Mouse (Mus musculus): Measurements from ENCODE around the gene Zfhx3.

The Zfhx3 gene

DNA sequence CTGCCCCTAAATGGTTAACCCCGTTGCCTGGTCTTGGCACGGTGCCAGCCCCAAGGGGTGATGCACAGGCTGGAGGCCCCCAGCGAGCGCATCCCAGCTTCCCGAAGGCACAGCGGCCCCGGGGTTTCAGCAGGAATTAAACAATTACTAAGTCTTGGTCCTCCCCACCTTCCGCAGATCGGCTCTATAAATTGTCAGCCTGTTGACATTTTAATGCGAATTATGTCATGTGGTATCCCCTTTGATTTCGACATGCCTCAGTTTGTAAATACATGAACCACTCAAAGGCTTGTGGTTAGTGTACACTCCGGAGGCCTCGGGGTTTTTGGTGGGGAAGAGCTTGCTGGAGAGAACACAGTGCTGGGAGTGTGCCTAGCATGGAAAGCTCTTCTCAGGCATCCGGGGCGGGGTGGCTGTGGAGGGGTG is 880.4 kb downstream of the Zfhx3 start:
- no peak for DNase-seq

DNA sequence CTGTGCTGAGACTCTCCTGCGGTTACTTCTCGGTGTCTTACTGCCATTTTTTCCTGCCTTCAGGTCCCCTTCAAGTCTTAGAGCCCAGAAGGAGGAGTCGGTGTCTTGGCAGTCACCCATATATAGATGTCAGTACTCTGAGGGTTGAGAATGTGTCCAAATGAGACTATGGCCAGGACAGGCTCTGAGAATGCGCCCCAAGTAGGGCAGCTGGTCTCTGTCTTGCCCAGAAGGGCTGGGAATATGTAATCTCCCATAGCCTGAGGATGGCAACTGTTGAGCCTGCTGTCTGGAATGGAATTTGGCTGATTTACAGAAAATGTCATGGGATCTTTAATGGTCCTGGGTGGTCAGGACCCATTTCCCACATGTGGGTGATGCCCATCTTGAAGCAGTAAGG is 881.6 kb downstream of the Zfhx3 start:
- no peak for DNase-seq

DNA sequence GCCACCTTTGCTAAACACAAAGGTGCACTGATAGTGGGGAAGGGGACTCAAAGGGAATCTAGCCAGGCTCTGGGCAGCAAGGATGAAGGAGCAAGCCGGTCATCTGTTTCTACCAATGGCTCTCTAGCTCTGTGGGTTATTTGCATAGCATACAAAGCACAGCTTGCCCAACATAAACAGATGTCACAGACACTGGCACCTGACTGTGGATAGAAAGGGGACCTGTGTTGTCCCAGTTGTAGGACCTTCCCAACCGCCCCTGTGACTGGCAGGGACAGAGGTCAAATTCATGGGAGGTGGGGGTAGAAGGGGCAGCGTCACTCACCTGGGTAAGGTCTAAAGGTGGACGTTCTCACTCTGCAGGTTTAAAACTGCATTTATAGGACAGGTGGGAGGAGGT is 884.0 kb downstream of the Zfhx3 start:
- peak; percentile 9 for DNase-seq

DNA sequence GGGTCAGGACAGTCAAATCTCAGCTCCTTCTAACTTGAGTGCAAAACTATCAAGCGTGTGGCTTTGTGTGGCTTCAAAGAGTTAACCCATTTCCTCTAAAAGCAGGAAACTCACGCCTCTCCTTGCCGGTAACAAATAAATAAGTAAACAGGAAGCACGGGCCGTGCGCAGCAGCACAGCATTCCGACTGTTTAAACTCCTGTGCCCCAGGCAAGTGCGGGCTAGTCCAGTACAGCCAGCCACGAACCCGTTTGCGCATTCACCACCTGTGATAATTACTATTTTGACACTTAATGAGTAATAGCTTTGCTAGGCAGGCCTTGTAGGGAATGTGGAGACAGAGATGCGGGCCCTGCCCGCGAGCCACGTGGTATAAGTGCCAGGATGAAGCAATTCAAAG is 885.0 kb downstream of the Zfhx3 start:
- DNase-seq, result peak; percentile 47

DNA sequence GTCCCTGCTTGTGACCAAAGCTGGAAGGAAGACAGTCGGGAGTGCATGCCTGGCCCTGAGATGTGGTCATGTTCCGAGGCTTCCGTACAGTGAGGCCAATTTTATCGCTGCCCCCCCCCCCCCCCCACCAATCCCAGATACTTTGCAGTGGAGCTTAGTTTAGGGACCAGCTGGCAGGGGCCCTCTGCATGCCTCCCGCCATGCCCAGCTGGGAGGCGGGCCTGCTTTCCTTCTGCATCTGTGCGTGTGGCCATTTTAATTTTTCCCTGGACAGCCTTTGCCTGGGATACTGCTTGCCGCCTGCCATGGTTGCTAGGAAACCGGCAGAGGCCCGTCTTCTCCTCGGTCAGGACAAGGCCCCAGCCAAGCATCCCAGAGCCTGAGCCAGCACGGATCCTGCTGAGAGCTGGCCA is 886.9 kb downstream of the Zfhx3 start:
- DNase-seq, result no peak

DNA sequence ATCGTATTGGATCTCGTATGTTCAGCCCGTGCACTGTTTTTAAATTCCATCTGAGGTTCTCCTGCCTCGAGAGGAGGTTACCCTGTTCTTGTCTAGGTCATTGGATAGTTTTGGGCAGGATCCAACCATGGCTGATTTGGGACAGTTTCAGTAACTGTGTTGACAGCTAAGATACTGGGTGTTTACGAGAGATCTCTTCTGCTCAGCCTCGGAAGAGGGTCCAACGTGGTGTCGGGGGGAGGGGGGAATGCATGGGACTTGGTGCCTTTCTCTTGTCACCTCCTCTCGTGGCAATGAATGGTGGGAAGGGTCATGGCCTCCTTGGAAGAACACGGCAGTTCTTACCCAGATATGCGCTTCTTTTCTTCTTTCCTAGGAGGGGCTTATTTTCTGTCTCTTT is 892.7 kb downstream of the Zfhx3 start:
- no peak for DNase-seq

DNA sequence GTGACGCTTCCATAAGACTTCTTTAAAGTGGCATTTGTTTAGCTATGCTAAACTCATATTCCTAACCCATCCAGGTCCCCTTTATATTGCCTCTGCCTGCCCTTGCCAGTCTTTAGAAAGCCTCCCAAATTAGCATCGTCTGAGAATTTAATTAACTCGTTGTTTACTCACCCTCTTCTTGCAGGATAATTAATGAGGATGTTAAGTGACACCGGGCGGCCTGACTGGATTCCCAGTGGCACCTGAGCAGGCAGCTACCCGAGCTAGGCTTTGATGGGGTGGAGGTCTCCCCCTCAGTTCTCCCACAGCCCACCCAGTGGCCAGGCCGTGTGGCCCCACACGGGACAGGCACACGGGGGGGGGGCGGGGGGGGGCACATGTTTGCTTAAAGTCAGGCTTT is 895.3 kb downstream of the Zfhx3 start:
- DNase-seq, result no peak

DNA sequence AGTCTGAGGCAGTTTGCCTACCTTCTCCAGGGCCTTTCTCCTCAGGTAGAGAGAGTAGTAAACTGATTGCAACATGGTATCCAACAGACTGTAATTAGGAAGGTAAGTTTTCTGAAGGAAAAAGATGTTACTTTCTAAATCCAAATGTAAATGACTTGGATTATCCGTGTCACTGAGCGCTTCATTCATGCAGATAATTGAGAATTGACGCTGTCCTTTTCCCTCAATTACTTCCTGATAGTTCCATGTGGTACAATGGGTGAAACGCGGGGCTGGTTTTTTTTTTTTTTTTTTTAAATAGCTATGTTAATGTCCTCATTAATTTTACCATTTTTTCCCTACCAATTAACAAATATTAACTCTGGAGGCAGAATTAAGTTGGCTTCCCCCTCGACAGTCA is 896.3 kb downstream of the Zfhx3 start:
- no peak for DNase-seq

DNA sequence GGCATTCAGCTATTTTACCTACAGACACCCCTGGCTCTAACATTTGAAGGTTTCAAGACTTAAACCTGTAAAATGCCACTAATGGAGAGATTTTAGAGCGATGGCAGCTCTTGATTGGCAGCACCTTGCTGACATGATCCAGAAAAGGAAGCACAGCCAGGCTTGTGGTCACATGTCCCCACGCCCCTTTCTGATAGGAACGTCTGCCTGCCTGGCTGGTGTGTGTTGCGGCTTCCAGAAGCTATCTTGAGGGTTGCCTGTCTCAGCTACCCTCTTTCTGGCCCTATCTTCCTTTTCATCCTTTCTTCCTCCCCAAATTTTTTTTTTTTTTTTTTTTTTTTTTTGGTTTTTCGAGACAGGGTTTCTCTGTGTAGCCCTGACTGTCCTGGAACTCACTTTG is 899.9 kb downstream of the Zfhx3 start:
- DNase-seq, result no peak

DNA sequence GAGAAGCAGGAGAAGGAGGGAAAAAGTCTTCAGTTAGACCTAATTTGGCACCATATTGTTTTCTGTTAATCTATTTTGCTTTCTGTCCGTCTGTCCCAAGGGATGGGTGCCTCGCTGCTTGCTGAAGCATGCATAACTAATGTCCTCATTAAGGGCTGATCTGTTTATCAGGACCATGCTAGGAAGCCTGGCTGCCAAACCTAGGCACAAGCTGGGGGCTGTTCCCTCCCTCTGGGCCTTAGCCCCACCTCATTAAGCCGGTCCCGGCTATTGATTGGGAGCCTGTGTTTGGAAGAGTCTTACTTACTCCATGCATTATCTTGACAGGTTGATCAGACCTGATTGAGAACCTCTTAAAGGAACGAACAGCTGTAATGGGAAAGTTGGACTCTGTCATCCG is 903.7 kb downstream of the Zfhx3 start:
- DNase-seq, result no peak

DNA sequence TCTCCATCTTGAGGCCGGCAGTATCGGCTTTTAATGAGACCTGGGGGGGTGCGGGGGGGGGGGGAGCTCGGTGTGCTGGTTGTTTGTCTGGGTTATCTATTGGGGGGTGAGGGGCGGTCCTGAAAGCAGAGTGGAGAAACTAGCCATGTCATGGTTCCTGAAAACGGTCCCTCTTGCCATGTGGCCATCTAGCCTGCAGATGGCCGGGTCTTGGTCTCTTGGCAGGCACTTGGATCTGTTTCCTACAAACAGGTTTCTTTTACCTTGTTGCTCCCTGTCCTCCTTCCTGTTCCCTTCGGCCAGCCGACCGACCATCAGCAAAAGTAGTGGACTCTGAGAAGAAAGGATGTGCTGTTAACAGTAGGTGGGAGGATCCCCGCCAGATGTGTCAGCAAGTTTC is 904.4 kb downstream of the Zfhx3 start:
- DNase-seq, result no peak

DNA sequence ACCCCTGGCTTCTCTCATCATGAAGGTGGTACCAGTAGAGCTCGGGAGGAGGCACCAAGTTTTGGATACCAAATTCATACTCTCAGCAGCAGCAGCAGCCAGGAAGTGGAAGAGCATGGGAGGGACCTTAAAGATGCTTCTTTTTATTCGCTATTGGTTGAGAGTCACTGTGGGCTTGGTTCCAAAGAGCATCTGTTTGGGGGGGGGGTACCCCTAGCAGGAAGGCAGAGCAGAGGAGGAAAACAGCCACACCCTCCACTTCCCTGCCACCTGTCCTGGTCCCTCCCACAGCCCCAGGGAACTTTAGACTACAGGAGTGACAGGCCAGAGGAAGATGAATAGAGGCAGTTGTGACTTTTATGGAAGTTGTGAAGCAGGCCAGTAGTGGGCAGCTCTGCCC is 904.9 kb downstream of the Zfhx3 start:
- DNase-seq, result no peak

DNA sequence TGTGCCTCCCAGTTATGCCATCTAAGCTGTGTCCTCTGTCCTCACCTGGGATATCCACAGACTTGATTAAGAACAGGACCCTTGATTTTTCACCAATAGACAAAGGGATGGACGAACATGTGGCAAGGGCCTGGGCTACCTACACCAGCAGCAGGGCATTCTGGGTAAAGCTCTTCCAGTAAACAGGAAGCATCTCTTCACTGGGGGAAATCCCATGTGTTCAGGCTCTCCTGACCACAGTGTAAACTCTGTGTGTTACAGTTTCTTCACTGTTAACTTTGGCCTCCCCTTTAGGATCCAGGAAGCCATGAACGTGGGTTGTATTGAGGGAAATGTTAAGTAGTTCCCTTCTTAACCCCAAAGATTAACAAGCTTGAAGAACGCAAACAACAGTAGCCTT is 906.0 kb downstream of the Zfhx3 start:
- DNase-seq, result no peak

DNA sequence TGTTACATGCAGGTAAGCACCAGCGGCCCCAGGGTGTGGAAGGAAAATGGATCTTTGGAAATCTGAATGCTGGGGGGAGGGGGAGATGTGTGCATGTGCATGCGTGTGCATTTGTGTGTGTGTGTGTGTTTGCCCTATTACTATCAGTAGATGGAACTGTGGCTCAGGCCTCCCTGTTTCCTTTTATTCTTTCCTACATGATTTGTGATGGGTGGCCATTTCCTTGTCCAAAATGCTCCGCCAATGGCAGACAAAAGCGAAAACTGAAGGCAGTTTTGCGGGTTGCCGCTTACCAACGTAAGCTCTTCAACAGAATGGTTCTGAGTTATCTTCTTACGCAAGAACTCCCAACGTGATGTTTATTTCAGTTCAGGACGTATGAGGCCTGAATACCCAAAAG is 910.6 kb downstream of the Zfhx3 start:
- DNase-seq, result peak; percentile 22

DNA sequence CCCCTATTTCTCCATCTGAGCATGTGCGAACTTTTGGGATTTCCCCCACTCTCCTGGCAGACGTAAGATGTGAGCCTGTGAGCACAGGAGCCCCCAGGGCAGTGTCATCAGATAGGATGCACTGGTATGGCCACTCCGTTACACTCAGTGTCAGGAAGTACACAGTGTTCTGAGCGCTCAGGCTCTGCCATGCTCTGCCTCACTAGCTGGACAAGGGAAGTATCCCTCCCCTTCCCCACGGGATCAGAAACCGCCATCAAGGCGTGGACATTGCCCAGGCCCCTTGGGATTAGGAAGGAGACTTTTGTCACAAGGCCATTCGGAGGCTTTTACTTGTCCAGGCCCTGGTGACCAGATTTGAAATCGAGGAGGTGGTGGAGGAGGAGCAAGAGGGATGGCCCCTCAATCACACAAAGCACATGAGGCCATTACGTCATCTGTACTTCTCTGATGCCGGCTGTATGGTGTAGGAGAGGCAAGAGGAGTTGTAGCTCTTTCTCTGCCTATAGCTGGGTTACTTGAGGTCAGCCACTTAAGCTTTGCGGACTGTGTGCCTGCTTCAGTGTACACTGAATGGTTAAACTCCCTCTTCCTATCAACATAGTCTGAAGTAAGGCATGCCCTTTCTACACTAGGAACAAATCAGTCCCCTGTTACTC is 912.1 kb downstream of the Zfhx3 start:
- DNase-seq, result peak; percentile 25

DNA sequence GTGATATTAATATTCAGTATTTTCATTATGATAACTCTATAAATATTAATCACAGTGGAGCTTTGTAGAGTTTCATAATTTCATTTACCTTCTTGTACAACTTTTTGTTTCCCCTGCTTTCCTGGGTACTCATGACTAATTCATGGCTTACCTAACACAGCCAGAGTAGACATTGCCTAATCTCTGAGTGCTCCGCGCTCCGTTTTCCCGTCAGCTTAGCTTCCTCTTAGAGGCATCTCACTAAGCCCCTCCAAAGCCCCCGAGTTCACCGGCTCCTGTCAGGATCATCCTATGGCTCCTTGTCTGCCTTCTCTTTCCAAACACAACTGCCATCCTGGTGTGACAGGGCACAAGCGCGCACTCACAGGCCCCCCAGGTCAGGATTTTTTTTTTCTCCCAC is 916.6 kb downstream of the Zfhx3 start:
- no peak for DNase-seq

DNA sequence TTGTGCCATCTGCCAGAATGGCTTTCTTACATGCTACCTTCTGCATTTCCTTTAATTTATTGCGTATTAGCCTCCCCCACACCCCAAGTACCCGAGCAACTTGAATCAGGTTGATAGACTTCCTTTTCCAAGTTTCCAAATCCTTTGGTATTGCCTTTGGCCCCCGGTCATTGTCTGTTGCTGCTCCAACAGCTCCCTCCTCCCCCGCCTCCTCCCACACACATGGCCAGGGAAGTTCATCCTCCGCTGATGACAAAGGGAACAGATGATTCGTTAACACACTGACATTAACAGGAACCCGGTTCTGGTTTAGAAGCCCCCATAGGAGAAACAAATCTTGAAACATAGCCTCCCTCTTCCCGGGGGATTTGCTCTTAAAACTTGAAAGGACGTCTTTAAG is 917.5 kb downstream of the Zfhx3 start:
- DNase-seq, result no peak

DNA sequence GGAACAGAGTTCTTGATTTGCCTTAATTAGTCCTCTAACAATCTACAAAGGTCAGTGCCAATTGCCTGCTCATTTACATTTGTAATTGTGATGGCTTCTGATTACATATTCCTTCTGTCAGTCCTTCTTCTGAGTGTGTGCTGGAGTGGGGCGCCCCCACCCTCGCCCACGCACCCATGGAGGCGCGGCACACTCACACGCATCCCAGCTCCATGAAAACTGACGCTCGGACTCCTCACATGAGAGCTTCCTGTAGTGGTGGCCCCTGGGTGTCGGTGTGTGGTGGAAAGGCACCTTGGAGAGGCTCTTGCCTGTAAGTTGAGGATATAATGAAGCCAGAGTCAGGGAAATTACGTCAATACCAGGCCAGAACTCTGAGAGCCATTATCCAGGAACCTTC is 921.0 kb downstream of the Zfhx3 start:
- no peak for DNase-seq

DNA sequence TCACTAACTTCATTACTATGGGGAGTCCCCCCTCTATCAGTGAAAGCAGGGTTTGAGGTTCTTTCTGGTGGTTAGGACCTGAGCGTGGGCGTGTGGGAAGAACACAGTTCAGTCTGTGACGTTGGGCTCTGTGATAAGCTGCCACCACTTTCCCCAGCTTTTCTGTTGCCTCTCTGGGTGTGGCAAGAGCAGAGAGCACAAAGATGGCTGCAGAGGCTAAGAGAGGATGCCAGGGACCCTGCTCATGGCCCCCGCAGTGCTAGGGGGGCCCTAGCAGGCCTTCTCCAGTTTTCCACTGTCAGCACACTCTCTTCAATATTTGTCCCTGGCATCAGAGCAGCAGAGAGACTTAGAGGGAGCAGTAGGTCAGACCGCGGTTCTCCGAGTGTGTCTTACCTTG is 924.0 kb downstream of the Zfhx3 start:
- no peak for DNase-seq

DNA sequence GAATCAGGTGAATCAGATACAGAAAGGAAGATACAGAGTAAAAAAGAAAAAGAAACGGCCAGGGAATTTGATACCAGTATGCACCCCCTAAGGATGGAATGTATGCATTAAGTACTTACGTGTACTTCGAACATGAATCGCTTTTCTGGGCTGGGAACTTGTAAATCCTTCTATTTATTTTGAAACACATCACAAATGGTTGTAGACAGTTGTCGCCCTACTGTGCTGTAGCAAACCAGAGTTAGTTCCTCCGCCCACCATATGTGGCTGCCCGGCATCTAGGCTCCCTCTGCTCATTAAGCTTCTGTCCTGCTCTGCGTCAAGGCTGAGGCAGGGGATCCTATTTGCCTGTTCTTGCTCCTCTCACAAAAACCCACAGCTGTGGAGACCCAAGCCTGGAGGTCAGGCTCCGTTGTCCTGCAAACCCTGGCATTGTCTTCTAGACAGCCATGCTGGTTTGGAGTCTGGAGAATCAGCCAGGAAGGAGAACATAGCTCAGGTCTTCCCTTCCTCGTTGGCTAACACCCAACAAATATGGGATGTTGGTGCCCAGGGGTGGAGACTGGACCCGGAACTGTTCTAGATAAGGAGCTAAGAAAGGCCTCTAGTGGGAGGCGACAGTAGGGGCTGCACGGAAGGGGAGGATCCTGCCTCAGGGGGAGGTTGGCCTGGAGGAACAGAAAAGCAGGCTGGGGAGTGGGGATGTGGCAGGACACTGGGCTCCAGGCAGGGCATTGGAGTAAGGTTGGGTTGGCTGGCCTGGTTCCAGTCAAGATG is 925.2 kb downstream of the Zfhx3 start:
- peak; percentile 31 for DNase-seq

DNA sequence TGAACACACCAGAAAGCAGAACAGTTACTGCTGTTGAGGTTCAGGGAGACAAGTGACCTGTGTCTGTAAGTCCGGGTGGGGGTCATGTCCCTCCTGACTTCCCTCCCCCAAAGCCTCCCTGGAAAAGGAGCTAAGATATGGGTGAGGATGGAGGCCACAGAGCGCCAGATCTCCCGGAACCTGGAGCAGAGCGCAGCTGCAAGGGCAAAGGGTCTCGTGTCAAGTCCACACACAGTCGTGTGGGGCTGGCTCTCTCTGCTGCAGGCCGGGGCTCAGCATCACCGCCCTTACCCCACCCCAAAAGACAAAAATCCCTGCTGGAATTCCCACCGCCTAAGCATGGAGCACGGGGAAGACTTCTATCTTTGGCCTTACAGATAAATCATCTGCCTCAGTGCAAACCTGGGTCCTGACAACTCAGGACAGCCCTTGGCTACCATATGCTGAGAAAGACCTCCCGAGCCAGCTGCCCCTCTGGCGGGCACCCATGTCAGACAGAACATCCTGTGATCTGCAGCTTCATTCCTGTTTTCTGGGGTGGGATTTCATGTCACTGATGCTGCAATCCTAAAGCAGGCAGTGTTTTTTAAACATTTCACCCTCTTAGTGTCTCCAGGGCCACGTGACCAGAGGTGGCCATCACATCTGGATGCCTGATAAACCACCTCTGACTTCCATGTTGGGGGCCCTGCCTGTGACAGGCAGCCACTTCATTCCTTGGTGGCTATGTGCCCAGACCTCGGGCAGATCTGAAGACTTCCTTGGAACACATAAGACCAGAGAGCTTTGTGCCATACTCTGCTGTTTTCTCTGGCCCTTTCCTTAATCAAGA is 926.0 kb downstream of the Zfhx3 start:
- DNase-seq, result no peak

DNA sequence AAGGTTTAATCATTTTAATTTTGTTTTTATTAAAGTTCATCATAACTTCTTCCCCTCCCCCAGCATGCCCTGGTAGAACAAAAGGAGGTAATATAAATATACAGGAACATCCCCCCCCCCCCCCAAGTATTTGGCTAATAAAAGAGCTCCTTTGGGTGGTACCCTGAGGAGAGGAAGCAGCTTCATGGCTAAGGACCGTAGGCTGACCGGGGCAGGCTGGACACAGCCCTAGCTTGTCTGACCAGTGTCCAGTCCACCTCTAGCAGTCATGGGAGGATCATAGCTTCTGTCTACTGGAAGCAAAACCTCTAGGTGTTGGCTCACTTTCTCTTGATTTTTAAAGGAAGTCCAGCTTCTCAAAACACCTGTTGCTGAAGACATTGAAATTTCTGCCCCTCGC is 927.0 kb downstream of the Zfhx3 start:
- no peak for DNase-seq

DNA sequence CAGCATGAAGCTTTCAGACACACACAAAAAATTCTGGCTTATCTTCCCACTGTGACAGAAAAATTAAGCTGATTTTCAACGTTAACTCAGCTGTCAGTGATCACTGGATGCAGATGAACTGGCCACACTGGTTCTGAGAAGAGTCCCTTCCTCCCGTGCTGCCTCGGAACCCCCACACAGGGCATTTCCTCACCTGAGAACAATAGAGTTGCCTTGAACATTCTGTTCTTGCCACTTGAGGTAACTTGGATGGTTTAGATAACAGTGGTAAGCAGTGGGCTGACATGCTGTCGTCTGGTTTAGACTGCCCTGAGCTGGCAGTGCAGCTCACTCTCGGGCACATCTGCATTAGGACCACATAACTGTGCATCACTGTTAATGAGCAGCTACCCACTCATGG is 927.5 kb downstream of the Zfhx3 start:
- no peak for DNase-seq

DNA sequence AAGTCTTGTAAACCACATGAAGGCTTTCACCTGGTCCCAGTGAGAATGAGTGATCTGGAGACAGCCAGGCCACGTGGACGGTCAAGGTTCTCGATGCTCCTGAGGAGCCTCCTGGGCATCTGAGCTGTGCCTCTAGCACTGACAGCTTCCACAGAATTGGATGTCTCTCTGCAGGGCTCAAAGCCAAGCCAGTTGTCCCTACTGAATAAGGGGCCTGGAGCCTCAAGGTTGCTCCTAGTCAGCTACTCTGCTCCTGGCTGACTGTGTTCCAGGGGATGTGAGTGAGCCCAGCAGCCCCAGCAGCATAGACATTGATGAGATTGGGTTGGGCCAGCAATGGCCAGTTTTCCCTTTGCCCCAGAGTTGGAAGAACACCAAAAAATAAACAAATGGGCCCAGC is 927.9 kb downstream of the Zfhx3 start:
- DNase-seq, result no peak
